Mouse (Mus musculus): ENCODE data around the gene Dusp19. TPM values are rescaled to one million over a fixed set of nuclear protein-coding genes. Genes with fewer than 3 reads are reported as not detected.

Dusp19 gene
- 5.4 and 6.4 TPM in 2 replicates for polyA plus RNA-seq (2012; rRNA removed)

GRCm38 (mm10) chr2:80616854-80617737 is at the start of gene Dusp19, which contains the start of gene Nup35:
Gene Dusp19 (plus strand): TSS chr2:80617045.
Gene Nup35 (plus strand): TSS chr2:80617236.
- 1% methylated on average over 21 of the region's 21 CpGs for WGBS
- peak; percentile 75 for DNase-seq (ENCODE audit: low read depth, low spot score)

GRCm38 (mm10) chr2:80567411-80567810 is 49.4 kb upstream of the Dusp19 start:
- WGBS, result 88% methylated on average over 4 of the region's 4 CpGs
- no peak for DNase-seq (ENCODE audit: low read depth, low spot score)

DNA sequence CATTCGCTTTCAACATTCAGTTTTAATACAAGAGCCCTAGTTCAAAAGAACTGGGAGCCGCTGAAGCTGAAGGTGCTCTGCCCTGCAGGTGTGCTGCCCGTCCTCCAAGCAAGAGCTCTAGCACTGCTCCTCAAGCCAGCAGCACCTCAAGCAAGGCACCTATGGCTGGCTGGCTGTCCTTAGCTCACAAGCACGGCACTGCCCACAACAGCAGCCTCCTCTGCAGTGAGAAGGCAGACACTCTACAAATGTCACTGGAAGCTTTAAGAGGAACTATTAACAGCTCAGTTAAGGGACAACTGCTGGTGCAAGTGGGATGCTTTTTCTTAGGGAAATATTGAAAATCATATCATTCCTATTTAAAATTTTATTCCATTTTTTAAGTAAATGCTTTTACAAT is 46.2 kb upstream of the Dusp19 start:
- WGBS, result 67% methylated on average over 4 of the region's 4 CpGs
- no peak for DNase-seq (ENCODE audit: low read depth, low spot score)

DNA sequence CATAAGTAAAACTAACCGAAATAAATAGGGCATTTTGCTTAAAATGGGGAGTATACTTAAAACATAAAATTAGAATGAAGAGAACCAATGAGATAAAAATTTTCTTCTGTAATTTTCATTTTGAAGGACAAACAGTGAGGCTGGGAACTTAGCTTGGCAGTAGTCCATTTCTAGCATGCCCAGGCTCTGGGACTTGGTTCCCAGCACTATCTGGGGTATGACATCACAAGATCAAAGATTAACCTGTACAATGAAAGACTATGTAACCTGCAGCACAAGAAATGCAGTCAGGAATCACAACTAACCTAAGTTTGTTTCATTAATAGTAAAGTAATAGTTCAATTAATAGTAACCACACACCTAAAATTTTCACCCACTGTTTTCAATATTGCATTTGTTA is 39.6 kb upstream of the Dusp19 start:
- 96% methylated on average over 1 of the region's 1 CpGs for WGBS
- DNase-seq (ENCODE audit: low read depth, low spot score), result no peak

GRCm38 (mm10) chr2:80579253-80579891 is 37.5 kb upstream of the Dusp19 start:
- 10% methylated on average over 6 of the region's 6 CpGs for WGBS
- no peak for DNase-seq (ENCODE audit: low read depth, low spot score)

DNA sequence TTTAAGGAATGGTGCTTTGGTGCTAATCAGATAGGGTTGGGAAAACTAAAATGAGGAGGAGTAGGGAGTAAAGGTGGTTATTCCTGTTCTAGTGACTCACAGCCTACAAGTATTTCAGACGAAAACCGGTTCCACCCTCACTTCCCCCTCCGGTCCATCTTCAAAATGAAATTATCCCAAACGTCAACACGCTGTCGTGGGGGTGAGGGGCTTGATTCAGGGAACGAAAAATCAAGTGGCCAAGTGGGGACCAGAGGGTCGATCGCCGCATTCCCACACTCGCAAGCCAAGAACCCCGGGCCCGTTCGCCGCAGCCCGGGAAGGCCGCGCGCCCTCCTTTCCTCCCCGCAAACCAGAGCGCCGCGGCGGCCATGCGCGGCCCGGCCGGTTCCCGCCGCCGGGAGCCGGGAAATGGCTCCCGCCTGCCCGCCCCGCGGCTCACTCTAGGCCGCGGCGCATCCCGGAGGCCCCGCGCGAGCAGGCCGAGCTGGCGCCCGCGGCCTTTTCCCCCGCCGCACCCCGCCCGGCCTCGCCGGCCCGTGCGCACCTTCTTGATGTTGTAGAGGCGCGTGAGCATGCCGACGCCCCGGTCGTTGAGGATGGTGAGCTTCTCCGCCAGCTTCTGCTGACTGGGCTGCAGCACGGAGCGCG is 36.4 kb upstream of the Dusp19 start:
- under 1% methylated on average over 65 of the region's 65 CpGs for WGBS
- no peak for DNase-seq (ENCODE audit: low read depth, low spot score)

- under 1% methylated on average over 76 of the region's 88 CpGs for WGBS
Measured at GRCm38 (mm10) chr2:80581043-80581711, 35.7 kb upstream of the Dusp19 start, which contains the start of gene Nckap1. Gene Nckap1 (minus strand): TSS chr2:80581380.

GRCm38 (mm10) chr2:80582356-80582755 is 34.5 kb upstream of the Dusp19 start:
- WGBS, result 96% methylated on average over 3 of the region's 3 CpGs
- no peak for DNase-seq (ENCODE audit: low read depth, low spot score)

More at GRCm38 (mm10) chr2:80581043-80581711, 35.7 kb upstream of the Dusp19 start, which contains the start of gene Nckap1:
- DNase-seq (ENCODE audit: low read depth, low spot score), result no peak

DNA sequence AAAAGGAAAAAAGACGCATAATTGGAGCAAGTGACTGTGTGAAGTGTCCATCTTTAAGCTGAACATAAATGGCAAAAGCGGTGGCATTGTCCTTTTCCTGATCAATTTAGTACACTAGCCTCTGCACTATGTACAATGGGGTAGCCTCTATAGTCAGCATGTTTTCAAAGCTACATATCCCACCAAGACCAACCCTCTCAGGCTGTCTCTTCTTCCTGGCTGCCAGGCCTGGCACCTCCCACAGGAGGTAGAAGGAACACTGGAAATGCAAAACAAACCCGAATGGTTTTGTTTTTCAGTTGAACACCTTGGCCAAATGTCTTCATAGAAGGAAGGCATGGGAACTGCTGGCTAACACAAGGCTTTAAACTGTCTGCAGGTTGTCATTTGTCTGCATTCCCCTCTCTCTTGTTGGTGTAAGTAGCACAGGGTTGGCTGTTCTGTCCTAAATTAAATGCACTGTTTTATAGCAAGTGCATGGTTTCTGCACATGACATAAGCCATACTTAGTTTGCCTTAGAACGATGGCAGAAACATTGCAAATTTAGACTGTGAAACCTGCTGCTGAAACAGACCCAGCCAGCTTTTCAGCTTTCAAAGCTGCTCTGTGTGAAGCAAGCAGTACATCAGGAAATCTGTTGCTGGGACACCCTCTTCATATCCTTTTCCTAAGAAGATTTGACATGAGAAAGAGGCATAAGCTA is 22.5 kb upstream of the Dusp19 start:
- no peak for DNase-seq (ENCODE audit: low read depth, low spot score)
- 65% methylated on average over 4 of the region's 4 CpGs for WGBS

GRCm38 (mm10) chr2:80596960-80597359 is 19.9 kb upstream of the Dusp19 start:
- WGBS, result 75% methylated on average over 5 of the region's 5 CpGs
- no peak for DNase-seq (ENCODE audit: low read depth, low spot score)

DNA sequence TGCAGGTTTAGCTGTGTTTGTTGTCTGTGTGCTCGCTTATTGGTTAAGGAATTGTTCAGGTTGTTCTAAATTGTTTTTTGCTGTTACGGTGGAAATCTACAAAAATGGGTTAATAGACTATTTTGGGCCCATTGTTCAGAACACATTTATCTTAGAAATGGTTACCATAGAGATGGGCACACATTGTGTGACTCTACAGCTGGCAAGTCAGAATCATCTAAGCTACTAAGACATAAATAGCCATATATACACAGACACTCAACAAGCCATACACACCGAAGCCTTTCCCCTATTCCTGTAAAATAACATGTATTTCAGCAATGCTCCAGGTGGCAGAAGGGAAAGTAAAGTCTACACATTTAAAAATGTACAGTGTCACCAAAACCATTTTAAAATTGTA is 17.0 kb upstream of the Dusp19 start:
- WGBS, result 81% methylated on average over 3 of the region's 3 CpGs
- no peak for DNase-seq (ENCODE audit: low read depth, low spot score)

DNA sequence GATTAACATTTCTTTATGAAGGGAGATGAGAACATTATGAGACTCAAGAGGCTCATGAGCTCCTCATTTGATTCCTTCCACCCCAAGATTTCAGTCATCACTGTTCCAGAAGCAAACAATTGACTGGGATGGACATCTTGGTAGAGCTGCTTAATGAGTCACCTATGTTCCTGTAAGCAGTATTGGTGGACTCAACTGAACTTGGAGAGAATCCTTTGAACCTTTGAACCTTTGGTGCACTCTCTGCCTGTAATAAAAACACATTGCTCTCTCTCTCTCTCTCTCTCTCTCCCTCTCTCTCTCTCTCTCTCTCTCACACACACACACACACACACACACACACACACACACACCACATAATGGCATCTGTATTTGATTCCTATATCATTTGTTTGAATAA is 16.2 kb upstream of the Dusp19 start:
- no peak for DNase-seq (ENCODE audit: low read depth, low spot score)

DNA sequence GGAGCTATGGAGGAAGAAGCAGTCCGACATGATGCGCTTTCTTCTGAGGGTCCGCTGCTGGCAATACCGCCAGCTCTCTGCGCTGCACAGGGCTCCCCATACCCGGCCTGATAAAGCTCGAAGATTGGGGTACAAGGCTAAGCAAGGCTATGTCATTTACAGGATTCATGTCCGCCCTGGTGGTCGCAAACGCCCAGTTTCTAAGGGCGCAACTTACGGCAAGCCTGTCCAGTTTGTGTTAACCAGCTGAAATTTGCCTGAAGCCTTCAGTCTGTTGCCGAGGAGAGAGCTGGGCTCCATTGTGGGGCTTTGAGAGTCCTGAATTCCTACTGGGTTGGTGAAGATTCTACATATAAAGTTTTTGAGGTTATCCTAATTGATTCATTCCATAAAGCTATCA is 14.1 kb upstream of the Dusp19 start:
- DNase-seq (ENCODE audit: low read depth, low spot score), result no peak
- WGBS, result 91% methylated on average over 13 of the region's 13 CpGs

GRCm38 (mm10) chr2:80603771-80604426 is 12.9 kb upstream of the Dusp19 start:
- 89% methylated on average over 19 of the region's 19 CpGs for WGBS

DNA sequence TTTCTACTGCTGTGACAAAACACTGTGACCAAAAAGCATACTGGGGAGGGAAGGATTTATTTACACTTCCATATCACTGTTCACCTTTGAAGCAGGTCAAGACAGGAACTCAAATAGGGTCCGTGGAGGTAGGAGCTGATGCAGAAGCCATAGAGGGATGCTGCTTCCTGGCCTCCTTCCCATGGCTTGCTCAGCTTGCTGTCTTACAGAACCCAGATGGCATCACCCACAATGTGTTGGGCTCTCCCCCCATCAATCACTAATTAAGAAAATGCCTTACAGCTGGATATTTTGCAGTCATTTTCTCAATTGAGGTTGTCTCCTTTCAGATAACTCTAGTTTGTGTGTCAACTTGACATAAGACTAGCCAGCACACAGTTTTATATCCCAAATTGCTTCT is 4.6 kb upstream of the Dusp19 start:
- DNase-seq (ENCODE audit: low read depth, low spot score), result no peak
- 39% methylated on average over 1 of the region's 1 CpGs for WGBS

More at GRCm38 (mm10) chr2:80603771-80604426, 12.9 kb upstream of the Dusp19 start:
- no peak for DNase-seq (ENCODE audit: low read depth, low spot score)

- 56% methylated on average over 2 of the region's 2 CpGs for WGBS
- no peak for DNase-seq (ENCODE audit: low read depth, low spot score)
Measured at GRCm38 (mm10) chr2:80612796-80613195, 4.0 kb upstream of the Dusp19 start.

- DNase-seq (ENCODE audit: low read depth, low spot score), result no peak
- WGBS, result 88% methylated on average over 3 of the region's 3 CpGs
Measured at GRCm38 (mm10) chr2:80618991-80619390, 2.1 kb downstream of the Dusp19 start.

DNA sequence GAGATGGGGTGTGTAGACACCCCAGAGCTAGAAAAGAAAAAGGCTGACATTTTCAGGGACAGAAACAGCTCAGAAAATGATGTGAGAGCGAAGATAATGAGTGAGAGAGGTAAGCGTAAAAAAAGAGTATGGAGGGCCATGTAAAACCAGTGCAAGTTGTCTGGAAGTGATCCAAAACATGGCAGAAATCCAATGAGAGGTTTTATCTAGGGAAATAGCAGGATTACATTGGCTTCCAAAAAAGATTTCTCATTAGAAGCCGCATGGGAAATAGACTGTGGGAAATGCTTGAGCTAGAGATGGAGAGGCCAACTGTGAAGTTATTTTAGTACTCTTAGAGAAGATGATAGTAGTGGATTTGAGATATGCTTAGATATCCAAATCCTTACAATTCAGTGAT is 5.1 kb downstream of the Dusp19 start:
- DNase-seq (ENCODE audit: low read depth, low spot score), result no peak
- 93% methylated on average over 3 of the region's 3 CpGs for WGBS

DNA sequence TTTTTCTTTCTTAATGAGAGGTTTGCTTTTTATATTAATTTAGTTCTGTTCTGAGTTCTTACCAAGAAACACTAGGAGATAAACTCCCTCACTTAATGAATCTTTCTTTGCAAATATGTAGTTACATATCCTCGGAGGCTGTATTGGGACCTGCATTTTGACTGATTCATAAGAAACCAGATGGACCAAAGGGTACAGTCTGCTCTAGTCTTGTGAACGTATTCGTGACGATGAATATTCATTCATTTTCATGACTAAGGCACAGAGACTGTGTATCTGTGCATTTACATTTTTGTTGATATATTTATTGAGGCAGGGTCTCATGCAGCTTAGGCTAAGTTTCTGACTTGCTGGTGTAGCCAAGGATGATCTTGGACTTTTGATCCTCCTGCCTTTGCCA is 7.7 kb downstream of the Dusp19 start:
- DNase-seq (ENCODE audit: low read depth, low spot score), result no peak
- WGBS, result 95% methylated on average over 4 of the region's 4 CpGs
